Mouse (Mus musculus): ENCODE measurements around the gene Alg5.

Gene Alg5

GRCm38 (mm10) chr3:54797211-54797610, 61.9 kb downstream of the Alg5 start:
- peak; percentile 65 for DNase-seq

Measured in lung, postnatal 14 days (tissue).